8 mouse cellular contexts compared by ENCODE assay signal in the genomic region with DNA sequence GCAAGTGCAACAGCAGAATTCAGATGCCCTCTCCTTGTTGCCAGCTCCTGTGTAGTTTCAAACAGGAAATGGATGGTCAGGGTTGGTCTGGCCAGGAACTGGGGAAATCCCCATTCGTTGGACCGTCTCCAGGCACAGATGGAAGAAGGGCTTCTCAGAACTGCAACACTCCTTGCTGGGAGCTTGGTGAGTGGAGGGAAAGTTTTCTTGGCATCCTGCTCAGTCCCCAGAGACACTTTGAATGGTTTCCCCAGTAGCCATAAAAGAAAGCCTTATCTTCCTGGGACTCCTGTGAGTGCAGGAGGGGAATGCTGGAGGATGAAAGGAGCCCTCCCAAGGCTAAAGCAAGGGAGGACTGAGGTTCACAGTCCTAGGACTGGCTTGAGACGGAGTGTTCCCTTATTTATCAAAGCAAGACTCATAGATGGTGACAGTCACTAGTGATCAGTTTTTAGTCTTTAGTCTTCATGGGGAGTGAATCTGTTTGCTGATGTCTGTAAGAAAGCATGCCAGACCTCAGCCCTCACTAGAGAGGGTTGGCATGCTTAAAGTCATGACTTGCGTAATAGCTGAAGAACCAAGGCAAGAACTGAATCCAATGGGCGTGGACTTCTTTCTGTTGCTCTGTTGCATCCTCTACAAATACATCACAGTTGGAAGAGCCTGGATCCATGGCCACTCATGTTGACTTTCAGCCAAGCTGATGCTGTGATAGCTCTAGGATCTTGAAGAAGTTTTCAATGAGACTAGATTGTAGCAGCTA.
DNase-seq lines count a peak whose midpoint lies in the region.

No protein-coding gene starts in this region.

- peak; percentile 34 for DNase-seq in left cerebral cortex, adult 11 months (ENCODE audit: low spot score)
- DNase-seq in left cerebral cortex, adult 8-10 months (ENCODE audit: low spot score in 2 of 2): no peak
- peak; percentile 65 for DNase-seq in adrenal gland, postnatal 10 days
- DNase-seq in cerebellum, postnatal 4 days (ENCODE audit: low spot score in 2 of 2): peak; percentile 32 to 75
- DNase-seq in kidney, adult 9 months: peak; percentile 52
- peak; percentile 56 to 74 for DNase-seq in lung, postnatal 4 days
- DNase-seq in thymus, postnatal 4 days: no peak
- no peak for DNase-seq in frontal cortex, postnatal 25 days (ENCODE audit: low spot score in 2 of 2)

Comparison
In these comparisons a context has a peak if more than half of its experiments do, and no peak if none do; other contexts are left out.
1. DNase-seq: peak in left cerebral cortex, adult 11 months (single experiment), adrenal gland, postnatal 10 days (single experiment), cerebellum, postnatal 4 days (2 of 2), kidney, adult 9 months (single experiment) and lung, postnatal 4 days (2 of 2); none in left cerebral cortex, adult 8-10 months (0 of 2), thymus, postnatal 4 days (single experiment) and frontal cortex, postnatal 25 days (0 of 2).